Mouse (Mus musculus): ENCODE results near the gene Nme1.

Nme1 gene

GRCm38 (mm10) chr11:93968005-93968847 is at the start of gene Nme1, which contains the start of gene Gm20390:
TSS of gene Nme1 (minus strand) at chr11:93968521.
TSS of gene Gm20390 (minus strand) at chr11:93968293.
- peak; percentile 98 for DNase-seq (ENCODE audit: low read depth, low spot score)

- no peak for DNase-seq (ENCODE audit: low read depth, low spot score)
Observed at GRCm38 (mm10) chr11:94003346-94003745, 35.0 kb upstream of the Nme1 start.

- no peak for DNase-seq (ENCODE audit: low read depth, low spot score)
Observed at GRCm38 (mm10) chr11:93999276-93999675, 31.0 kb upstream of the Nme1 start.

- DNase-seq (ENCODE audit: low read depth, low spot score) = peak; percentile 68
Observed at GRCm38 (mm10) chr11:93997141-93997775, 28.9 kb upstream of the Nme1 start.

GRCm38 (mm10) chr11:93996306-93997140 is 28.2 kb upstream of the Nme1 start:
- peak; percentile 68 for DNase-seq (ENCODE audit: low read depth, low spot score)

GRCm38 (mm10) chr11:93995720-93996305 is 27.5 kb upstream of the Nme1 start, which contains the start of gene Spag9:
TSS of gene Spag9 (plus strand) at chr11:93996091.
- DNase-seq (ENCODE audit: low read depth, low spot score) = peak; percentile 98

- DNase-seq (ENCODE audit: low read depth, low spot score) = peak; percentile 100
Observed at GRCm38 (mm10) chr11:93995111-93995719, 26.9 kb upstream of the Nme1 start.

- DNase-seq (ENCODE audit: low read depth, low spot score) = no peak
Observed at GRCm38 (mm10) chr11:93994531-93994930, 26.2 kb upstream of the Nme1 start.

GRCm38 (mm10) chr11:93988328-93989062 is 20.2 kb upstream of the Nme1 start:
- DNase-seq (ENCODE audit: low read depth, low spot score) = peak; percentile 75

- DNase-seq (ENCODE audit: low read depth, low spot score) = peak; percentile 37
Observed at GRCm38 (mm10) chr11:93987625-93988327, 19.5 kb upstream of the Nme1 start.

- DNase-seq (ENCODE audit: low read depth, low spot score) = no peak
Observed at GRCm38 (mm10) chr11:93987026-93987425, 18.7 kb upstream of the Nme1 start.

GRCm38 (mm10) chr11:93986298-93986697 is 18.0 kb upstream of the Nme1 start:
- no peak for DNase-seq (ENCODE audit: low read depth, low spot score)

GRCm38 (mm10) chr11:93985265-93985664 is 16.9 kb upstream of the Nme1 start:
- no peak for DNase-seq (ENCODE audit: low read depth, low spot score)

- DNase-seq (ENCODE audit: low read depth, low spot score) = no peak
Observed at GRCm38 (mm10) chr11:93984619-93985018, 16.3 kb upstream of the Nme1 start.

- no peak for DNase-seq (ENCODE audit: low read depth, low spot score)
Observed at GRCm38 (mm10) chr11:93979502-93980049, 11.3 kb upstream of the Nme1 start.

GRCm38 (mm10) chr11:93972951-93973350 is 4.6 kb upstream of the Nme1 start:
- no peak for DNase-seq (ENCODE audit: low read depth, low spot score)

GRCm38 (mm10) chr11:93969799-93970198 is 1.5 kb upstream of the Nme1 start:
- no peak for DNase-seq (ENCODE audit: low read depth, low spot score)

- DNase-seq (ENCODE audit: low read depth, low spot score) = no peak
Observed at GRCm38 (mm10) chr11:93969171-93969570, 850 bp upstream of the Nme1 start.

GRCm38 (mm10) chr11:93968848-93969128 is 467 bp upstream of the Nme1 start:
- DNase-seq (ENCODE audit: low read depth, low spot score) = no peak

GRCm38 (mm10) chr11:93967381-93967780 is 940 bp downstream of the Nme1 start:
- DNase-seq (ENCODE audit: low read depth, low spot score) = peak; percentile 42

Measured in 3T3-L1 (cell line).